Mouse (Mus musculus): ENCODE data around the gene Lgr5. TPM values are rescaled to one million over a fixed set of nuclear protein-coding genes. Genes with fewer than 3 reads are reported as not detected.

Gene Lgr5
- 16.7 TPM for polyA plus RNA-seq (2014; fragmentation: Illumina TruSeq; extraction: RNeasy Lipid Tissue Mini Kit (QIAGEN cat#74804); ENCODE audit: low read depth, low replicate concordance)

GRCm38 (mm10) chr10:115587301-115587969 is at the start of gene Lgr5:
Gene Lgr5 (minus strand): TSS chr10:115587780.

GRCm38 (mm10) chr10:115569712-115570491 is 17.7 kb downstream of the Lgr5 start, which contains the start of gene A930009A15Rik:
Gene A930009A15Rik (plus strand): TSS chr10:115569986.

Other genes starting within 250 kb of the Lgr5 start
- 48.1 TPM for gene Tmem19, start 225.3 kb downstream of the Lgr5 start, polyA plus RNA-seq (2014; fragmentation: Illumina TruSeq; extraction: RNeasy Lipid Tissue Mini Kit (QIAGEN cat#74804); ENCODE audit: low read depth, low replicate concordance)
- gene Thap2, start 203.3 kb downstream of the Lgr5 start, polyA plus RNA-seq (2014; fragmentation: Illumina TruSeq; extraction: RNeasy Lipid Tissue Mini Kit (QIAGEN cat#74804); ENCODE audit: low read depth, low replicate concordance) = 47.9 TPM
- gene Zfc3h1, start 202.8 kb downstream of the Lgr5 start, polyA plus RNA-seq (2014; fragmentation: Illumina TruSeq; extraction: RNeasy Lipid Tissue Mini Kit (QIAGEN cat#74804); ENCODE audit: low read depth, low replicate concordance) = 419 TPM
- gene A930009A15Rik, start 17.8 kb downstream of the Lgr5 start, polyA plus RNA-seq (2014; fragmentation: Illumina TruSeq; extraction: RNeasy Lipid Tissue Mini Kit (QIAGEN cat#74804); ENCODE audit: low read depth, low replicate concordance) = not detected
- gene Tspan8, start 229.1 kb upstream of the Lgr5 start, polyA plus RNA-seq (2014; fragmentation: Illumina TruSeq; extraction: RNeasy Lipid Tissue Mini Kit (QIAGEN cat#74804); ENCODE audit: low read depth, low replicate concordance) = 1,807 TPM

Measured in sigmoid colon, adult 10 weeks (tissue).